ENCODE assay signal across 8 mouse cellular contexts in the genomic region with DNA sequence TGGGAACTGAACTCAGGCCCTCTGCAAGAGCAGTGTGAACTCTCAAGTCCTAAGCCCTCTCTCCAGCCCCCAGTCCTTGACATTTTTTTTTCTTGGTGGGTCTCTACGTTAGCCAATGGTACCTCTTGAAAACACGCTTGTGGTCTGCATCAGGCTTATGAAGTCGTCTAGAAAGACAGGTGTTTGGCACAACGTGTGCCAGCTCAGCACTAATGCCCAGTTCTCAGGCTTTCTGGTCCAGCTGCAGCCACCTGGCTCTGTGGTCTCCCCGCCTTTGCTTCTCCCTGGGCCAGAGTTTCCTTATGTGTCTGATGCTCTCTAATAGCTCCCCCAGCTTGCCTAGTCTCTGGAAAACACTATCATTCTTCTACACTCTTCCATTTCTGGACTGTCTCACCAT.
DNase-seq lines count a peak whose midpoint lies in the region; ATAC-seq and TF ChIP-seq lines count a peak whose summit lies in the region.
"Had no signal": no experiment of that assay in that cellular context is flagged by ENCODE, and none has a peak within 500 bp of the region (broad histone marks: within the 10 kb centered on the region; RNA-seq: fewer than 3 reads in every experiment).

No protein-coding gene starts in this region.

- no peak for ATAC-seq in heart, embryonic 13.5 days (ENCODE audit: extremely low read depth, insufficient number of reproducible peaks, low FRiP score, low TSS enrichment)
- ATAC-seq in lung, postnatal 0 days, result no peak

- no peaks in the 10 kb centered on the region for H3K27me3 ChIP-seq in CH12.LX (replicated peaks)
- 0 out of 2 replicates have a peak, but pooled peaks cover 5% of the 10 kb centered on the region for H3K27me3 ChIP-seq in heart, embryonic 13.5 days (replicated peaks)
- H3K27me3 ChIP-seq in lung, postnatal 0 days (replicated peaks; ENCODE audit: insufficient read depth, low read length), result no peaks in the 10 kb centered on the region
- H3K27me3 ChIP-seq: megakaryocyte, embryonic 14.5 days had no signal

- no peak for TF ChIP-seq CTCF in CH12.LX (conservative IDR thresholded peaks at IDR 0.05 in 1 of 2, IDR thresholded peaks at IDR 0.05 in 1 of 2; ENCODE audit: low read depth in 2 of 2, low read length in 2 of 2)
- no peak for TF ChIP-seq CTCF in lung, postnatal 0 days (IDR thresholded peaks at IDR 0.05)

- TF ChIP-seq EP300 in CH12.LX (IDR thresholded peaks at IDR 0.05; ENCODE audit: low read length), result no peak
- no peak for TF ChIP-seq EP300 in lung, postnatal 0 days (IDR thresholded peaks at IDR 0.05)

- H3K4me2 ChIP-seq in CH12.LX (ENCODE audit: insufficient read depth, low read depth, poor library complexity, severe bottlenecking), result no peak overlapping the region
- no peak overlapping the region for H3K4me2 ChIP-seq in heart, embryonic 13.5 days
- no peak overlapping the region for H3K4me2 ChIP-seq in lung, postnatal 0 days (replicated peaks; ENCODE audit: low read depth, low read length)

- H3K79me2 ChIP-seq in CH12.LX (replicated peaks; ENCODE audit: control insufficient read depth, extremely low read depth, insufficient read depth, poor library complexity, severe bottlenecking), result no peaks in the 10 kb centered on the region

- 80% methylated on average over 5 of the region's 5 CpGs for WGBS in heart, embryonic 13.5 days
- 61% methylated on average over 5 of the region's 5 CpGs for WGBS in lung, postnatal 0 days

- no peaks in the 10 kb centered on the region for H3K9me3 ChIP-seq in CH12.LX (replicated peaks; ENCODE audit: low read length)
- H3K9me3 ChIP-seq in heart, embryonic 13.5 days, result no peaks in the 10 kb centered on the region
- H3K9me3 ChIP-seq in lung, postnatal 0 days (ENCODE audit: low read length), result no peaks in the 10 kb centered on the region
- H3K9me3 ChIP-seq: megakaryocyte, embryonic 14.5 days had no signal

- no peak for TF ChIP-seq RAD21 in CH12.LX (IDR thresholded peaks at IDR 0.05; ENCODE audit: low read depth, low read length)

- H3K4me3 ChIP-seq in CH12.LX (replicated peaks in 1 of 3; ENCODE audit: low read depth in 2 of 3, low read length in 2 of 3, poor library complexity in 1 of 3), result no peak overlapping the region
- no peak overlapping the region for H3K4me3 ChIP-seq in heart, embryonic 13.5 days
- no peak overlapping the region for H3K4me3 ChIP-seq in lung, postnatal 0 days (ENCODE audit: low read depth, low read length)

- TF ChIP-seq POLR2A in CH12.LX (IDR thresholded peaks at IDR 0.05; ENCODE audit: low read depth, low read length), result no peak

- no peak overlapping the region for H3K27ac ChIP-seq in CH12.LX (ENCODE audit: insufficient read depth, low read depth)
- H3K27ac ChIP-seq in heart, embryonic 13.5 days (replicated peaks), result peak overlapping the region; percentile 94
- no peak overlapping the region for H3K27ac ChIP-seq in lung, postnatal 0 days (ENCODE audit: low read length)

- no peak overlapping the region for H3K9ac ChIP-seq in CH12.LX (ENCODE audit: insufficient read depth, low read depth)
- no peak overlapping the region for H3K9ac ChIP-seq in heart, embryonic 13.5 days
- H3K9ac ChIP-seq in lung, postnatal 0 days (replicated peaks; ENCODE audit: low read depth), result no peak overlapping the region

- in situ Hi-C loops in CH12.LX (cut with MboI; ENCODE audit: low pct_ligation_motif_present, low pct_unique_long_range_greater_than_20kb, low sequenced_read_pairs), result no loop called here

- peak; percentile 45 for DNase-seq in 3T3-L1 (ENCODE audit: low read depth, low spot score)
- DNase-seq in CH12.LX (ENCODE audit: extremely low read depth), result peak; percentile 5
- peak; percentile 28 for DNase-seq in lung, postnatal 0 days (ENCODE audit: low spot score)
- no peak for DNase-seq in frontal cortex, postnatal 10 days (ENCODE audit: low spot score in 2 of 2)
- DNase-seq in ovary, postnatal 10 days (ENCODE audit: low spot score), result no peak
- no peak for DNase-seq in layer of hippocampus, adult 18-20 months (ENCODE audit: low spot score in 2 of 2)

- H3K4me1 ChIP-seq in CH12.LX (ENCODE audit: control insufficient read depth in 1 of 2, insufficient read depth in 2 of 2), result peaks cover 15 to 20% of the 10 kb centered on the region in 2 experiments
- H3K4me1 ChIP-seq in heart, embryonic 13.5 days, result peaks cover 41% of the 10 kb centered on the region
- H3K4me1 ChIP-seq in lung, postnatal 0 days (ENCODE audit: insufficient read depth, low read depth, low read length), result peaks cover 22% of the 10 kb centered on the region

- H3K36me3 ChIP-seq in CH12.LX (replicated peaks in 1 of 2; ENCODE audit: control insufficient read depth in 1 of 2, insufficient read depth in 1 of 2, low read length in 1 of 2), result no peaks in the 10 kb centered on the region
- no peaks in the 10 kb centered on the region for H3K36me3 ChIP-seq in heart, embryonic 13.5 days
- H3K36me3 ChIP-seq in lung, postnatal 0 days (ENCODE audit: insufficient read depth, low read length), result no peaks in the 10 kb centered on the region

- dilution Hi-C loops in CH12.LX (cut with MboI; ENCODE audit: extremely low pct_ligation_motif_present, extremely low pct_unique_long_range_greater_than_20kb, low sequenced_read_pairs), result no loop called here

TF ChIP-seq in CH12.LX, 34 proteins besides CTCF, POLR2A, EP300 and RAD21:
- TF ChIP-seq JUND (conservative IDR thresholded peaks at IDR 0.05; ENCODE audit: low read depth, low read length) (no peak), GABPA (IDR thresholded peaks at IDR 0.05; ENCODE audit: insufficient replicate concordance, low read depth, low read length) (no peak), IRF4 (IDR thresholded peaks at IDR 0.05; ENCODE audit: low read depth, low read length) (no peak), ZNF384 (IDR thresholded peaks at IDR 0.05; ENCODE audit: low read depth, low read length) (no peak; the same call in 1 of the 2 replicates), TCF12 (IDR thresholded peaks at IDR 0.05; ENCODE audit: low read depth, low read length) (no peak), ZKSCAN1 (IDR thresholded peaks at IDR 0.05; ENCODE audit: borderline replicate concordance, low read depth, low read length) (no peak), TBP (conservative IDR thresholded peaks at IDR 0.05; ENCODE audit: low read depth, low read length) (no peak), MAFK (IDR thresholded peaks at IDR 0.05; ENCODE audit: insufficient replicate concordance, low read length) (no peak; the same call in 1 of the 2 replicates), USF2 (conservative IDR thresholded peaks at IDR 0.05; ENCODE audit: low read depth, low read length) (no peak), NRF1 (IDR thresholded peaks at IDR 0.05; ENCODE audit: low read depth, low read length) (no peak), KAT2A (IDR thresholded peaks at IDR 0.05; ENCODE audit: insufficient replicate concordance, low read length) (no peak), SIN3A (IDR thresholded peaks at IDR 0.05; ENCODE audit: low read length) (no peak), HCFC1 (IDR thresholded peaks at IDR 0.05; ENCODE audit: low read depth, low read length) (no peak)

Comparison
In these comparisons a context has a peak if more than half of its experiments do, and no peak if none do; other contexts are left out.
1. DNase-seq: peak in 3T3-L1 (single experiment), CH12.LX (single experiment) and lung, postnatal 0 days (single experiment); none in frontal cortex, postnatal 10 days (0 of 2), ovary, postnatal 10 days (single experiment) and layer of hippocampus, adult 18-20 months (0 of 2).